Mouse (Mus musculus) frontal cortex, postnatal 36 days (tissue): ENCODE measurements around the gene Ciz1.
"Not testable (repeated sequence)": the region's sequence is repeated elsewhere in the genome, so short reads cannot be mapped to it uniquely, and the experiment has no call there.

ENCODE experiments used
- DNase-seq, 2 experiments: peaks; one replicate each; pipeline ENCODE4 v3.0.0; 2022; ENCODE audit warnings: low spot score in 2 of 2

Gene Ciz1

GRCm38 (mm10) chr2:32344598-32345321 lies 7.4 kb upstream of the Ciz1 start:
- no peak for DNase-seq

- no peak for DNase-seq
Observed at GRCm38 (mm10) chr2:32347019-32347418, 5.1 kb upstream of the Ciz1 start.

DNA sequence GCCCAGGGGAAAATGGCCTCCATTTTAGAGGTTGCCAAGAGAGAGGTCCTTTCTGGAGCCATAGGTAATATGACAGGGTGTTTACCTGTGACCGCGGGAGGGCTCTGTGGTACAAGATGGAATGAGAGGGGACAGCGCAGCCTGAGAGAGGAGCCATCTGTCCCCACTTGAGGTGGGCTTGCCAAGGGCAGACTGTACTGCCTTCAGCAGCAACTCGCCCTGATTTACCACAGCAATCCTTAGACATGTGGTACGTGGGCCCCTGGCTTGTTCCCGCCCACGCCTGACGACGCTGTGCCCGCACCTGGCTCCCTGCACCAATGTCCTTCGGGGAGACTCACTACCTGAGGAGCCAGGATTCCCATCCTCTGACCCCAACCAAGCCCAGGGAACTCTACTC lies 3.8 kb upstream of the Ciz1 start:
- DNase-seq, result peak in 1 of 2 experiments; percentile 61

DNA sequence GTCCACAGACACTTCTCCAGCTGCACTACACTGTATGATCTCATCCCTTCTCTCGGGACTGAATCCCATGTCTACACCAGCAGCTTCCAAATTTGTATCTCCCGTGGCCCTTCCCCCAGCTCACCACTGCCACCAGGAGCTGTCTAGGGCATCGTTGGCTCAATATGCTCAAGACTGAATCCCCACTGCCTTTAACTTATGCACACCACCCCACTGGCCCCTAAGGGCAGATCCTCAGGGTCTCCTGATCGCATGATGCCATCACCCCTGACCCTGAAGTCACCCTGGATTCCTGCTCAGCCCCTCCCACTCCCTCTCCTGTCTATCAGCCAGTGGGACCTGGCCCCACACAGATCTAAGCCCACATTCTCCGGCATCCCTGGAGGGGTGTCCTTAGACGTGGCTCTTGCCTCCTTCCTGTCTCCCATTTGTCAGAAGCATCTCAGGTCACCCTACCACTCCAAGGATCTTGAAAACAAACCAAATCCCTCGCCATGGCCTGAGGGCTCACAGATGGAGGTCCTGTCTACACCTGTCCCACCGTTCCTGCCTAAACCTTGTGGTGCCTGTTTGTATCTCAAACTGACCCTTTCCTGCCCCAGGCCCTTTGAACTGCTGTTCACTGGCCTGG lies 2.4 kb upstream of the Ciz1 start:
- peak in 1 of 2 experiments; percentile 60 for DNase-seq

DNA sequence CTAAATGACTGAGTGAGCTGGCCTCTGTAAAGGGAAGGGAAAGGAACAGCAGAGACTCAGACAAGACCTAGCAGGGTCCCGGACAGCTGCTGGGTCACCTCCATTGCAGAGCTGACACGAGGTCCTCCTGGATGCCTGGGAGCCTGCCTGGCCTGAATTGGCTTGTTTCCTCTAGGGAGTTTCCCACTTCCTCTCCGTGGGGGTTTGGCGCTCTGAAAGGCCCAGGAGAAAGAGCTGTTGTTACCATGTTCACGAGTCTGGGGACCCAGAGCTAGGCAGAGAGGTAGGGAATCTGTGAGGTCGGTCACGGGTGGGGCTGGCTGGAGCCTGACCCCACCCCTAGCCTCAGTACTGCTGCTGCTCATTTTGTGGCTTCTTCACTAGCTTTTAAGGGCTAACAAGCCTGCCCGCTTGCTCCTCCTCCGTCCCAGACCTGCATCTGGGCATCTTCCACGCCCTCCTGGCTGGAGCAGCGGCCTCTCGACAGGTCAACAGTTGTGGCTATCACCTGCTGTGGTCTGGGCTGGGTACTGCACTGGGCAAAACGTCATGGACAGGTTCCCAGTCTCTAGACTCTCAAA lies 1.6 kb upstream of the Ciz1 start:
- DNase-seq, result no peak

GRCm38 (mm10) chr2:32351471-32351961 lies 611 bp upstream of the Ciz1 start:
- peak in 1 of 2 experiments; percentile 66 for DNase-seq

DNA sequence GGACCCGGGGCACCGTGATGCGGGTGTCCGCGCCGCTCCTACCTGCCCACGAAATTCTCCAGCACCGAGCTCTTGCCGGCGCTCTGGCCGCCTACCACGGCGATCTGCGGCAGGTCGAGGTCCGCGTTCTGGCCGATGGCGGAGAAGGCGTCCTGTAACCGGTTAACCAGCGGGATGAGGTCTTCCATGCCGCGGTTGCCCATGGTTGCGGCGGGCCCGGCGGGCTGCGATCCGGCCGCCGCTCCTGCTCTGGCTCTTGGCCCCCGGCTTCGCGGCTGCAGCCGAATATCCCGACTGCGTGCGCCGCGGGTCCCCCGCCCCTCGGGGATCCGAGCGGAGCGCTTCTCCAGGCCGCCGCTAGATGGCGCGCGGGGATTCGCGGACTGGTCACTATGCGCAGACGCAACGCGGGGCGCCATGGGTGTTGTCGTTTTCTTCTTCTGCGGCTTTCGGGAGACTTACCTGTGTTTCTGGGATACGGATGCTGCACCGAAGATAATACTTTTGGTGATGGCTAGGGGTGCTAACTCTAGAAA lies 948 bp downstream of the Ciz1 start, which contains the start of gene Dnm1:
Gene Dnm1 (minus strand): TSS at position 332 of the 536 bp plus-strand sequence.
- DNase-seq, result peak; percentile 95 to 98

- no peak for DNase-seq
Observed at GRCm38 (mm10) chr2:32353836-32354235, 1.7 kb downstream of the Ciz1 start.

DNA sequence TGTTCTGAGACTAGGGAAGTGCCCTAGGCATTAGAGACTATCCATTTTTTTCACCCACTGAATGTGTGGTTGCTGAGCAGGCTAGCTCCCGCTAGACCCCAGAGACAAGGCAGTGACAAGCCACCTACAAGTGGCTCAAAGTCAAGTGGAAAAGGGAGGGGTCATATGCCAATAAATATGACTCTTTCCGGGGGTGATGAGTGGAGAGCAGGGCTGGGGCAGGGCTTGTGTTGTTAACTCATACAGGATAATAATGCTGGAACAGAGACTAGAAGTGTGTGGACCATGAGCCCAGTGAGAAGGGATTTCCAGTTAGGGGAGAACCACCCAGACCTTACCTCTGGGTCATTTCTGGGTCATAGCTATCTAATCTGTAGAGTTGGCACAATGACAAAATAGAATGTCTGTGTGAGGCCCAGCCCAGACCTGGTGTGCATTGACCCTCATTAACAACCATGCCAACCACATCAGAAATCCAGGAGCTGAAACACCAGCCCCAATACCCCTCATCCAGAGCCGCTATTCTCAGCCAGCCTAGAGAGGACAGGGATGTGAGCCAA lies 2.3 kb downstream of the Ciz1 start:
- no peak for DNase-seq

GRCm38 (mm10) chr2:32356216-32356615 lies 4.1 kb downstream of the Ciz1 start:
- no peak for DNase-seq

GRCm38 (mm10) chr2:32357710-32358109 lies 5.6 kb downstream of the Ciz1 start:
- DNase-seq, result no peak

- no peak for DNase-seq
Observed at GRCm38 (mm10) chr2:32358381-32358780, 6.3 kb downstream of the Ciz1 start.

GRCm38 (mm10) chr2:32360741-32361140 lies 8.6 kb downstream of the Ciz1 start:
- peak; percentile 84 to 90 for DNase-seq

DNA sequence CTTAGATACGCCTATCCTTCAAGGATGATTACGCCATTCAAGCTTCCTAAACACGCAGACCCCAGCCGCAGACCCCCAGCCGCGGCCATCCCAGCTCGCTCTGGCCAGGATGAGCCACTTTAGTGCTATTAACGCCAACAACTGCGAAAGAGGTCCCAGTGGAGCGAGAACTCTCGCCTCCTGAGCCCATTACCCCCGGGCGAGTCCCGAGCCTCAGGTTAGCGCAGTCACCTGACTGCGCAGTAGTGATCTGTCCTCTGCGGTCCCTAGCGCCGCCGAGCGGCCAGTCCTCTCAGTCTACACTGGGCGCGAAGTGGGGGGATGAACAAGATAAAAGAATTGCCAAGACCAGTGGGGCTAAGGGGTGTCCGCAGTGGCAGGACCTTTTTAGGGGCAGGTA lies 9.3 kb downstream of the Ciz1 start:
- peak in 1 of 2 experiments; percentile 81 for DNase-seq

- not testable (repeated sequence) for DNase-seq
Observed at GRCm38 (mm10) chr2:32362274-32362673, 10.1 kb downstream of the Ciz1 start.

DNA sequence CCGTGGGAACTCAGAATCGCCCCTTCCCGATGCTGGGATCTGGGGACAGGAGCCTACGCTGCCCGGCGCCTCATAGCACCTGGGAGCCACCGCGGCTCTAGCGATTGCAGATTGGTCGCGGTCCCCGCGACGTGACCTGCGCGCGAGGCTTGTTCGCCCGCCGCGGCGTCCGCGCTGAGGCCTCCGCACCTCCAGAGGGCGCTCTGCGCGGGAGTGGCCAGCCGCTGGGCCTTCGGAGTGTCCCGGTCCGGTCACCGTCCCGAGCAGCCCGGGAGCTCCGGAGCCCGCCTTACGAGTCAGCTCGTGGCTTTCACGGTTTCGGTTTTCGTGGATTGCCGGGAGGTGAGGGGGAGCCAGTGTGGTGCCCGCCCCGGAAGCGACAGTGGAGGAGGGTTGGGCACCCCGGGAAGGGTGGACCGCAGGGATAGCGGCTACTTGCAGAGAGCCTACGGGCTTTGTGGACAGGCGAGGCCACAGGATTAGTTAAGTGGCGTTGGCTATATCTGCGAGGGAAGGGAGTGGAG lies 10.8 kb downstream of the Ciz1 start:
- DNase-seq, result peak; percentile 92 to 93

DNA sequence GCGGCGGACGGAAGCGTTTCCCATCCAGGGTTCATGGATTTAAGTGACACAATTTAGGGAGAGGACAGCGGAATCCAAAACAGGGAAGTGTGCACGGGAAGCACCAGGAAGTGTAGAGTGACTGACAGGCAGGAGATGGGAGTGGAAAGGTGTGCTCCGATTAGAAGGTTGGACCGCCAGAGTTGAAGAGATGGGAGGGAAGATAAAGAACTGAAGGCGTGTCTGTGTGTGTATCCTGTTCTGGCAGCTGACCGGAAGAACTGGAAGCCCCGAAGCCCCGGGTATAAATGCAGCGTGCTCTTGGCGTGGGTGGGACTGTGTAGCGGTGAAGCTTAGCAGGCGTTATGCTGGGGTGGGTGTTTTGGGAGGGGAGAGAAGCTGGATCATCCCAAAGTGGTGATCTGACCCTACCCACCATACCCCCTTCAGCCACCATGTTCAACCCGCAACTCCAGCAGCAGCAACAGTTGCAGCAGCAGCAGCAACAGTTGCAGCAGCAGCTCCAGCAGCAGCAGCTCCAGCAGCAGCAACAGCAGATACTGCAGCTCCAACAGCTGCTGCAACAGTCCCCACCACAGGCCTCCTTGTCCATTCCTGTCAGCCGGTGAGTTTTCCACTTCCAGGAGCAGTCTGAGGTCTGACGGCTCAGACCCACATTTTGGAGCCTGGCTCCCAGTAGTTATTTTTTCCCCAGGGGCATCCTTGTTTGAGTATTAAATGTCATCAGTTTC lies 11.4 kb downstream of the Ciz1 start:
- no peak for DNase-seq

- DNase-seq, result no peak
Observed at GRCm38 (mm10) chr2:32364121-32364520, 12.0 kb downstream of the Ciz1 start.

DNA sequence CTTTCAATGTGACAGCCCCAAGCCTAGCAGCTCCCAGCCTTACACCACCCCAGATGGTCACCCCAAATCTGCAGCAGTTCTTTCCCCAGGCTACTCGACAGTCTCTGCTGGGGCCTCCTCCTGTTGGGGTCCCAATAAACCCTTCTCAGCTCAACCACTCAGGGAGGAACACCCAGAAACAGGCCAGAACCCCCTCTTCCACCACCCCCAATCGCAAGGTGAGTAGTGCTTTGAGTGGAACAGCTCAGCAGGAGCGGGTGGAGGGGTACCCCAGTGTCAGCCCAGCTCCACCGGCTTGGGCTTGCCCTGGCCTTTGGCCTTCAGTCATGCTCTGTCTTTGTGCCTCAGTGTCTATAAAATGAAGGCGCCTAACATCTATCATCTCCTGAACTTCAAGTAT lies 15.2 kb downstream of the Ciz1 start:
- DNase-seq, result no peak

GRCm38 (mm10) chr2:32374191-32374590 lies 22.1 kb downstream of the Ciz1 start:
- no peak for DNase-seq

DNA sequence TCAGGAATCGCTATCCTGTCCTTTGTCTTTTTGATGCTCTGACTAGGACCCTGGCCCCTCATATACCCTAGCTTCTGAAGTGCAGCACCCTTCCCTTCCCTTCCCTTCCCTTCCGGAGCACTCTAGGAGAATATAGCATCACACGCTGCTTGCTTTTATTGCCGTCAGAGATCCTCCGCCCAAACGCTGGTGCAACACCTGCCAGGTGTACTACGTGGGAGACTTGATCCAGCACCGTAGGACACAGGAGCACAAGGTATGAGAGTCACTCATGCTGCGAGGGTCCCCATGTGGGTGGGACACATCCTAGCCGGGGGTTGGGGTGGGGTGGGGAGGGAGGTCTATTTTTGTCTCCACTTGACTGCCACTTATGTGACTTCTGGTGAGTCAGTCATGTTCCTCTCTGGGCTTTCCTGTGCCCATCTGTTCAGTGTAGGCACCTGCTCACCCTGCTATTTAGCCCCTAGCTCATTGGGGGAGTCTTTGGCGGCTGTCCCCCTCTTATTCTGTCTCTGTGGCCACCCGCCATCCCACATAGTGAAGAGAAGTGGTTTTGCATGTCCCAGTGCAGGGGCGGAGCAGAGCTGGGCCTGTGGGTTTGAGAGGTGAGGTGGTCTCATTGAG lies 23.3 kb downstream of the Ciz1 start:
- DNase-seq, result peak in 1 of 2 experiments; percentile 33
